Mouse (Mus musculus) colon, adult 2 months (tissue): ENCODE measurements around the gene Zfp120. TPM values are rescaled to one million over a fixed set of nuclear protein-coding genes. Genes with fewer than 3 reads are reported as not detected.

Source experiments
- polyA plus RNA-seq: library from polyadenylated mRNA; depleted of rRNA; stranded (reverse); fragments of >200 nt; gene quantifications from 2 replicates; pipeline ENCODE4 v1.2.3, GENCODE M21; 2012; rRNA removed

Zfp120 gene
- polyA plus RNA-seq: 1.3 and 1.4 TPM in 2 replicates

GRCm38 (mm10) chr2:150136435-150136897, at the start of gene Zfp120:
TSS of gene Zfp120 (minus strand) at chr2:150136708.

GRCm38 (mm10) chr2:150181570-150181999, 45.1 kb upstream of the Zfp120 start, which contains the start of gene Gm14139:
TSS of gene Gm14139 (plus strand) at chr2:150181755.

GRCm38 (mm10) chr2:150179579-150179978, 43.1 kb upstream of the Zfp120 start, which contains the start of gene Gm10770:
TSS of gene Gm10770 (minus strand) at chr2:150179679.

Other genes with a start within 250 kb of the Zfp120 start
- gene Gm10770, start 43.0 kb upstream of the Zfp120 start, polyA plus RNA-seq: not detected in 2 replicates
- not detected in 2 replicates for gene Gm14139, start 45.0 kb upstream of the Zfp120 start, polyA plus RNA-seq
- gene Zfp937, start 81.4 kb upstream of the Zfp120 start, polyA plus RNA-seq: 0.16 and 0.23 TPM in 2 replicates
- gene Gm21994, start 118.9 kb upstream of the Zfp120 start, polyA plus RNA-seq: not detected in 2 replicates
- not detected in 2 replicates for gene Gm14124, start 120.8 kb upstream of the Zfp120 start, polyA plus RNA-seq
- gene Gm10130, start 187.0 kb upstream of the Zfp120 start, polyA plus RNA-seq: not detected in 2 replicates
- 0.65 and 0.92 TPM in 2 replicates for gene 3300002I08Rik, start 226.1 kb upstream of the Zfp120 start, polyA plus RNA-seq